Mouse (Mus musculus) ovary, adult 18-20 months (tissue): ENCODE measurements around the gene Olfr97.
A peak's percentile ranks its signal among the peaks of the same experiment; 100 is the strongest.
"Not testable (repeated sequence)": the region's sequence is repeated elsewhere in the genome, so short reads cannot be mapped to it uniquely, and the experiment has no call there.

Source experiments
- DNase-seq: peaks from one replicate; pipeline ENCODE4 v3.0.0; 2022; ENCODE audit warnings: low spot score, mixed read lengths

The Olfr97 gene

DNA sequence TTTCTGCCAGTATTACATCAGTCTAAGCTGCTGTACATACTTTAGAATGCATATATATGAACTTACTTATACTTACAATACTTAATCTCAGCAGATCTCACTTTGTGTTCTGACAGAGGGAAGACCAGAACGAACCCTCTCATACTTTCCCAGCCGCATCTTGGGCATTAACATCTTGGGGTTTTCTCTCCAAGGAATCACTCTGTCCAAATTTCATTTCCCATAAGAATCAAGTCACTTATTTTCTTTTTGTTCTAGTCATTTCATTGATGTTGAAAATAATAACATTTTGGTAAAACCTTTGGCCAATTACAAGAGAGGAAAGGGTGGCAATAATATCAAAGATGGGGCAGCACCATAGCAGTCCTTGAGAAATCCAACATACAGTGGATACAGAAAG is at the start of gene Olfr97:
Olfr97 (minus strand) TSS at position 101 of the 400 bp plus-strand sequence.
- DNase-seq = not testable (repeated sequence)

DNA sequence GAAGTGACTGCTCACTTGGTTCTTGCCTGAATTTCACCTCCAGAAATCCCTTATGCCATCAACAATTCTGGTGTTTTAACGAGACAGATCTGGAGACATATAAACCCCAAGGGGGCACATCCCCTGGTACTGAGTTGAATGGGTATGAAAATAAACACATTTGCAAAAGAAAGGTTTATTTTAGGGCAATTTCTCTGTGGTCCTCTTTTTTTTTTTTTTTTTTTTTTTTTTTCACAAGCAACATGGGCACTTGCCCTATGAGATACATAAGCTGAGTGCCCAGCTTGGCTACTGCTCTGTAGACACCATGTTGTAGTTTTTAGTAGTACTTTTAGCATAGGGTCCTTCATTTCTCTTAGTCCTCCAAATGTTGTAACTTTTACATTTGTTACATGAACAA is 46.2 kb upstream of the Olfr97 start, which contains the start of gene Olfr99:
Olfr99 (minus strand) TSS at position 101 of the 400 bp plus-strand sequence.
- DNase-seq = no peak

DNA sequence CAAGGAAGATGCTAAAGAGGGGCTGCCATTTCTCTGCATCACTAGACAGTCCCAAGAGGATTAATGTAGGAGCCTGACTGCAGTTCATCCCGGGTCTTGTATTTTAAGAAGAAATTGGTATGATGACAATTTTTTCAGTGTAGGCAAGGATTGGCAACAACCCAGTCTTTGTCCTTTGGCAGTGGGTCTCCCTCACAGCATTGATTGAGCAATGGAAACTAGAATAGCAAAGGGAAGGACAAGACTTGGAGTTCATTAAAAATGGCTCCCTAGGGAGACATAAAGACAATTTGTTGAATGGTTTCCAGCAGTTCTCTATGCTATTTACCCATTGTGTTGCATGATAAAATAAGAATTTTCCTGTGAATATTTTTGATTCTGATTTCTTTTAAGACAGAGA is 43.2 kb upstream of the Olfr97 start:
- no peak for DNase-seq

DNA sequence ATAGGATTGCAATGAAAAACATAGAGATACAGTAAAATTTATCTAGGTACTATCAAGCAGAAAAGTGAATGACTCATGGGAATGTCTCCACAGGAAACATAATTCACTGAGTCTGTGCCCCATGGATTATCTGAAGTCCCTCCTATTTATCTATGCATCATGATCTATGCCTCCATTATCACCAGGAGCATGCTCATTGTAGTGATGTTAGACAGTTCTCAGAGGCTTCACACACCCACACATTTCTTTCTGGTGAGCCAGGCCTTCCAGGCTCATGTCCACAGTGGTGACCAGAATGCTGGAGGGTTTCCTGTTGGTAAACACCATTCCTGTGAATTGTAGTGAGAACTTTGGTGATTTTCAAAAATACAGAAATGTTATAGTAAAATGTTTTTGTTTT is 39.4 kb upstream of the Olfr97 start:
- DNase-seq = no peak

DNA sequence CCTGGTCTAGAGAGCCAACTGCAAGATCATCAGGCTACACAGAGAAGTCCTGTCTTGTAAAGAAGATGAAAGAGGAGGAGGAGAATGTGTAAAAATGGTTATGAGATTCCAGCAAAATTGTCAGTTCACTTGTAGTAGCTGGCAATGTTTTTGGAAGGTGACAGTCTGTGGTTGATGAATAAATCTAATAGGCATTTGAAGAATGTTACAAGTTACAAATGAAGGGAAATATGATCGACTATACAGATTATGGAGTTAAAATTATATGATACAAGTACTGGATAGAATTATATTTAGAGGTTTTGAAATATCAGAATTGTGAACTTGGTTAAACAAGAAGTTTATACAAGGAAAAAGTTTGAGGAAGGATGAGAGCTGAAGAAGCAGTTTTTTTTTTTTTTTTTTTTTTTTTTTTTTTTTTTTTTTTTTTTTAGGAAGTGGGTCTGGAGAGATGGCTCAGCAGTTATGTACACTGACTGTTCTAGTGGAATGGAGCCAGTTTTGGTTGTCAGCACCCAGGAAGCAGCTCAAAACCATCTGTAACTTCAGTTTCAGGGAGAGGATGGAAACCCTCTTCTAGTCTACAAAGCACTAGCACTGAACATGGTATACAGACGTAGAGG is 38.6 kb upstream of the Olfr97 start:
- DNase-seq = no peak

DNA sequence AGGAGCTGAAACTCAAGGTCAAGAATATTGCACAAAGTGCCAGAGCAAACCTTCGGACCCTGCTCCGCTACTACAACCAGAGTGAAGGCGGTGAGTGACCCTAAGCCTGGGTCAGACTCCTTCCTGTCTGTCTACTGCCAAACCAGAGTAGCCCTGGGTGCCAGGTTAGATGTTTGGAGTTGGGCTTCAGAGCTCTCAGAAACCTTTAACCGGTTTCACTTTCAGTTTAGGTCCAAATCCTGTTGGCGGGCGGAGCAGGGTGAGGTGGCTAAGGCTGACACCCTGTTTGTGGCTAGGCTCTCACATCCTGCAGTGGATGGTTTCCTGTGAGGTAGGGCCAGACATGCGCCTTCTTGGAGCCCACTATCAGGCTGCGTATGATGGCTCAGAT is 33.6 kb upstream of the Olfr97 start:
- peak; percentile 30 for DNase-seq

DNA sequence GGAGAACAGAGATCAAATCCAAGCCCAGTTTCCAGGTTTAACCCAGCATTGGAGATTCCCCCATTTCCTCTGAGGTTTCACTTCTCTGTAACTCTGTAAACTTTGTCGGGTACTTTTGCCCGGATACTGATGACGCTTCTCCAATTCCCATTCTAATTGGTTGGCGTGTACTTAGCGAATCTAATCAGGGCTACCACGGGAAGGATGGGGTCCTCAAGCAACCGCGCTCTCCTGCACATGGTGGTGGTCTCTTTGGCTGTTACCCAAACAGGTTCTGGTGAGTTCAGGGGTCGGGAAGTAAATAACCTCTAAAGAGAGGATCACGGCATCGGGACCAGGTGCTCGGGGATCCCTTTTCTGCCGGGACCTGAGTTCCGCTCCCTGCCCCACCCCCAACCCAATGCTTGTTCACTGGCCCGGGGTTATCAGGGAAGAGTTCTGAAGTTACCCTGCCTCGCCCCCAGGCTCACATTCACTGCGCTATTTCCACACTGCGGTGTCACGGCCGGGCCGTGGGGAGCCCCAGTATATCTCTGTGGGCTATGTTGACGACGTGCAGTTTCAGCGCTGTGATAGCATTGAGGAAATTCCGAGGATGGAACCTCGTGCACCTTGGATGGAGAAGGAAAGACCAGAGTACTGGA is 33.0 kb upstream of the Olfr97 start, which contains the start of gene H2-M3:
H2-M3 (plus strand) TSS at position 163 of the 644 bp plus-strand sequence.
- DNase-seq = peak; percentile 71

DNA sequence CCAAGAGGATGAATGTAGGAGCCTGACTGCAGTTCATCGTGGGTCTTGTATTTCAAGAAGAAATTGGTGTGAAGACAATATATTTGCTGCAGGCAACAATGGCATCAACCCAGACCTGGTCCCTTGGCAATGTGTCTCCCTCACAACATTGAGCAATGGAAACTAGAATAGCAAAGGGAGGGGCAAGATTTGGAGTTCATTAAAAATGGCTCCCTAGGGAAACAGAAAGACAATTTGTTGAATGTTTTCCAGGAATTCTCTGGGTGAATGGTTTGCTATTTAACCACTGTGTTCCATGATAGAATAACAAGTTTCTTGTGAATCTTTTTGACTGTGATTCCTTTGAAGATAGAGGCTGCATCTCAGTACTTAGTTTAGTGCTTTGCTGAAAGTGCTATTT is 26.5 kb upstream of the Olfr97 start, which contains the start of gene Olfr98:
Olfr98 (minus strand) TSS at position 124 of the 400 bp plus-strand sequence.
- DNase-seq = no peak

DNA sequence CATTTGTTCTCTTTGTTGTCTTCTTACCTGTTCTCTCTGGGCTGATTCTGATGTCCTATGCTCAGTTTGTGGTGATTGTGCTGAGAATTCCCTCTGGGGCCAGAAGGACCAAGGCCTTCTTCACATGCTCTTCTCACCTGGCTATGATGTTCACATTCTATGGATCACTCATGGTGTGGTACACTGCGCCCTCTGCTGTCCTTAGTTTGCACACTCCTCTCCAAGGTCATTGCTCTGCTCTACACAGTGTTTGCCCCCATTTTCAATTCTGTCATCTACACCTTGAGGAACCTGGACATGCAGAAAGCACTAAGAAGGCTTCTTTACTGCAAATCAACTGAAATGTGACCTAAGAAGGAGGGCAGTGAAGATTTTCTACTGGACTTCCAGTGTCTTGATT is 13.4 kb upstream of the Olfr97 start:
- DNase-seq = no peak

DNA sequence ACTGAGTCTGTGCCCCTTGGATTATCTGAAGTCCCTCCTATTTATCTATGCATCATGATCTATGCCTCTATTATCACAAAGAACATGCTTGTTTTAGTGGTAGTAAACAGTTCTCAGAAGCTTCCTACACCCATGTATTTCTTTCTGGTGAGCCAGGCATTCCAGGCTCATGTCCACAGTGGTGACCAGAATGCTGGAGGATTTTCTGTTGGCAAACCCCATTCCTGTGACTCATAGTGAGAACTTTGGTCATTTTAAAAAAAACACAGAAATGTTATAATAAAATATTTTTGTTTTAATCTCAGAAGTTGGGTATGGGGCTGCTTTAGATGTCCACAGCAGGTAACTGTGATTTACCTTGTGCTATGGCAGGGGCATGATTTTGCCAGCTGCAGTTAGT is 12.3 kb upstream of the Olfr97 start:
- DNase-seq = no peak

DNA sequence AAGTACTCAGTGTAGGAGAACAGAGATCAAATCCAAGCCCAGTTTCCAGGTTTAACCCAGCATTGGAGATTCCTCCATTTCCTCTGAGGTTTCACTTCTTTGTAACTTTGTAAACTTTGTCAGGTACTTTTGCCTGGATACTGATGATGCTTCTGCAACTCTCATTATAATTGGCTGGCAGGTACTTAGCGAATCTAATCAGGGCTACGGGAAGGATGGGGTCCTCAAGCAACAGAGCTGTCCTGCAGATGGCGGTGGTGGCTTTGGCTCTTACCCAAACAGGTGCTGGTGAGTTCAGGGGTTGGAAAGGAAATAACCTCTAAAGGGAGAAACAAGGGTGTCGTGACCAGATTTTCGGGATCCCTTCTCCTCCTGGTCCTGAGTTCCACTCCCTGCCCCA is 9.6 kb upstream of the Olfr97 start:
- DNase-seq = no peak

DNA sequence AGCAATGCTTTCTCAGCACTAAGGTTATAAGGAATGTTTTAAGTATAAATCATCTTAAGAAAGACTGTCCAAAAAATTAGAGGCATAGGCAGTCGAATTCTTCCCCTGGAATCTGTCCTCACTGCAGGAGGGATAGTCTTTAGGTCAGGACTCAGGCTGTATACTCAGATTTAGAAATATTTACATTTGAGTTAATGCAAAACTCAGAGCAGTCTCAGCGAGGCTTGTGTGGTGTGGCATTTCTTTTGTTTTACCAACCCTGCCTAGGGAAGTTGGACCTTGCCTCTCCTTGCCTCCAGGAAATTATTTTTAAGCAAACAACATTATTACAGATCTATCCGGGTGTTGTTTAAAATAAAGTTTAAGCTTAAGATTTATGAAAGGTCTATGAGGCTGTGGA is 5.1 kb upstream of the Olfr97 start:
- DNase-seq = no peak

DNA sequence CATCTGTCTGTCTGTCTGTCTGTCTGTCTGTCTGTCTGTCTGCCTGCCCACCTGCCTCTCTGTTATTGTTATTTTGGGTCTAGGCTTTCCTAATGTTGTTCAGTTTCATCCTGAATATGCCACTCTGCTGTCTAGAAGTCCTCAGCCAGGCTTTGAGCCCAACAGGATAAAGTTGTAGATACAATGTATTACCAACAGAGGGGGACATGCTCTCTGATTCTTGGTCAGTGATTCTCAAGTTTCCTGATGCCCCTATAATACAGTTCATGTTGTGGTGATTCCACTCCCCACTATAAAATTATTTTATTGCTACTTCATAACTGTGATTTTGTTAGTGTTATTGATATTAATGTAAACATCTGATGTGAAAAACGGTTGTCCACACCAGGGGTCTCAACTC is 15.3 kb downstream of the Olfr97 start:
- DNase-seq = no peak

DNA sequence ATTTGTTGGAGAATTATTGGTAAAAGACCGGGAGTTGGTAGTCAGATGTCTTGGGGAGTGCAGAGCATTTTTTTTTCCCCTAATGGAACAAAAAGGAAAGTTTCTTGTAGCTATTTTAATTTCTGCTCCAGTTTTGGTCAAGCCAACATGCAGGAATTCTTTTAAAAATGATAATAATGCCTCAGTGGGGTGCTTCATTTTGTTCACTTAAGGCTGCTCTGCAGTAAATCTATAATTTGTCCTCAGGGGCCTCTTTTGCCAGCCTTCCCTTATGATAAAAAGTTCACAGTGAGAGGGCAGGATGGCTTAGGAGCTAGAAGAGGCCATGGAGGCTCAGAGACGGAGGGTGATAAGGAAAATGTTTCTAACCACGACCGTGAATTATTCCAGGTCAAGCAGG is 17.3 kb downstream of the Olfr97 start, which contains the start of gene Olfr96:
Olfr96 (plus strand) TSS at position 301 of the 400 bp plus-strand sequence.
- no peak for DNase-seq

DNA sequence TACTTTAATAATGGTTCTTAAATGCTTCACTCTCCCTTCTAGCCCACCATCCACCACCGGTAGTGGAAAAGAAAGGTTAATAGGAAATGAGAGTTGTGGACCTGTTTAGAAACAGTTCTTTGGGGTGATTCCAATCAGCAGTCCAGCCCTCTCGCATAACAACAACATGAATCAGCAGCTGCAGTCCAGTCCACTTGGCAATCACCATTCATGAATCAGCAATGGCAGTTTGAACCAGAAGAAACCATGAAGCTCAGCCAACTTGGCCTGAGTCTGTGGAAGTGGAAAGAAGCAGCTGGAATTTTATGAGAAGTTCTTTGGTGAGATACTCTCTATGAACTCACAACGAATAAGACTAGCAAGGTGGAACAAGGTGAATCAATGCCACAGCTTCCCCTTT is 18.6 kb downstream of the Olfr97 start:
- DNase-seq = no peak

DNA sequence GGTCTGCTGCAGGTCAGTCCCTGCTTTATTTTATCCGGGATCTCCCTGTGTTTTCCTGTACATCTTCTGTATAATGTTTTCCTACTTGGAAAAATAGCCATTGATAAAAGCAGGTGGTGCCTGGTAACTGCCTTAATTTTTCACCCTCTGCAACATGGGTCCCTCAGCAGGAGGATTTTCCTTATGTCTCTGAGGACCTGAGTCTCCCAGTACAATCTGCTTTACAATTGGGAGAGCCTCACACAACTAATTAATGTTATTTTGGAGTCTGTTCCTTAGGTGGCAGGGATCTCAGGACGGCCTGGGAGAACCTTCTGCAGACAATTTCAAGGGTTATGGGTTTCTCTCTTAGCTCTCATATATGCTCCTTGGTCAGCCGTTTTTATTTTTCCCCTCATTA is 24.1 kb downstream of the Olfr97 start, which contains the start of gene Olfr95:
Olfr95 (minus strand) TSS at position 101 of the 400 bp plus-strand sequence.
- DNase-seq = no peak

DNA sequence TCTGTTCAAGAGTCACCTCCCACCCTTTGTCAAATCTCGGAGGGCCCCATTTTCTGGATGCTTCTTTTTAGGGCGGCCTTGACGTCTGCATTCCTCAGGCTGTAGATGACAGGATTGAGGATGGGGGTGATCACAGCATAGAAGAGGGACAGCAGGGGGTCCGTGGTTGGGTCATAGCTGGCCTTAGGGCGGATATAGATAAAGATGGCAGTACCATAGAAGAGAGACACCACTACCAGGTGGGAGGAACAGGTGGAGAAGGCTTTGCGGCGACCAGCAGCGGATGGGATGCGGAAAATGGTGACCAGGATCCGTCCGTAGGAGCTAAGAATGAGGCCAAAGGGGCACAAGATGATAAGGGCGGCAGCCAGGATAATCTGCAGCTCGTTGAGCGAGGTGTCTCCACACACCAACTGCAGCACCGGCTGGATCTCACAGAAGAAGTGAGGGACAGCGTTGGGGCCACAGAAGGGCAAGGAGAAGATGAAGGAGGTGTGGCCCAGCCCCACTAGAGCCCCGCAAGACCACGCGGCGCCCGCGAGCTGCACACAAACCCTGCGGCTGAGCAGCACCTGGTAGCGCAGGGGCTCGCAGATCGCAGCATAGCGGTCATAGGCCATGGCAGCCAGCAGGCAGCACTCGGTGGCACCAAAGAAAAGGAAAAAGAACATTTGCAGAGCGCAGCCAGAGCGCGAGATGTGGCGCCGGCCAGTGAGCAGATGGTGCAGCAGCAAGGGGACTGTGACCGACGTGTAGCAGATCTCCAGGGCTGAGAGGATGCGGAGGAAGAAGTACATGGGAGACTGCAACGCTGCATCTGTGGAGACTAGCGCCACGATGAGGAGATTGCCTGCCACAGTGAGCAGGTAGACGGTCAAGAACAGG is 26.0 kb downstream of the Olfr97 start:
- no peak for DNase-seq

DNA sequence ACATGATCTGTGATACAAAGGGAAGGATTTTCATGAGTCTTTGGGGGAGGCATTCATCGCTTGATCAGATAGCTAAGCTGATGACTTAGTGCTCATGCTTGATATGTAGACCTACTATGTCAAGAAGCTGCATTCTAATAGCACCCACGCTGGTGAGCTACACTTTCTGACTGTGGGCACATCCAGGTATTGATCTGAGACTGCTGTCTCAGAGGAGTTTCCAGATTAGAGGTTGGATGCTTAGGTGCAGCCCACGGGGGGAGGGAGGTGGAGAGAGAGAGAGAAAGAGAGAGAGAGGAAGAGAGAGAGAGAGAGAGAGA is 33.3 kb downstream of the Olfr97 start:
- no peak for DNase-seq

DNA sequence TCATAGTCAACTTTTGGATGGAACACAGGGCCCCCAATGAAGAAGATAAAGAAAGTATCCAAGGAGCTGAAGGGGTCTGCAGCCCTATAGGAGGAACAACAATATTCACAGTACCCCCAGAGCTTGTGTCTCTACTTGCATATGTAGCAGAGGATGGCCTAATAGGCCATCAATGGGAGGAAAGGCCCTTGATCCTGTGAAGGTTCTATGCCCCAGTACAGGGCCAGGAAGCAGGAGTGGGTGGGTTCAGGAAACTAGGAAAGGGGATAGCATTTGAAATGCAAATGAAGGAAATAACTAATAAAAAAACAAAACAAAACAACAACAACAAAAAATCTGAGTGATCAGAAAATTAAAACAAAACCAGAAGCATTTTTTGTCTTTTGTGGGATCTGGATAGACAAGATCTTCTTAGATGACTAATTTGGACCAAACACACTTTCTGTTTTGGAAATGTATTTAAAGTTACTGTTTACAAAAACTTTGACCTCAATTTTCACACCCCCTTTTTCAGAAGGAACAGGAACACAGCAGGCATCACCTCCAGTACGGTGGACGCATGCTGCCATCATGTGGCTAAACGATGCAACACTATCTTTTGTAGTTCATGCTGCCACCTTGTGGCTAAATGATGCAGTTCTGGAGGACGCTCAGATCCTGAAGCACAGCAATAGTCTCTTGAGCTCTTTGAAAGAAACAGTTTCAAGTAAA is 33.8 kb downstream of the Olfr97 start:
- peak; percentile 45 for DNase-seq

DNA sequence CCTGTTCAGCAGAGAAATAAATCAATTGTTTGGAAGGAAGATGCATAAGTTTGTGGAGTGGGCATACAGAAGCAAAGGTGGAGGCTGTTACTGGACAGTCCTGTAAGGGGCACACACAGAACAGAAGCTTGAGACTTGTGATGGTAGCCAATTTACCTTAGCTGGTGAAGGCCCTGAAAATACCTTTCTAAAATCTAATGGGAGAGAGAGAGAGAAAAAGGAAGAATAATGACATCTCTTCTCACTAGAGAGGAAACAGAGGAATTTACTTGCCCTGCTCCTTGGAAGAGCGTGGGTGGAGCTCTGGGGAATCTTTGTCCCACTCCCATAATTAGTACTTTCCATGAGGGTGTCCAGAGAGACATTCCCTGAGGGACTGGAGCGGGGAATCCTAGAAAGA is 36.2 kb downstream of the Olfr97 start, which contains the start of gene Olfr94:
Olfr94 (minus strand) TSS at position 101 of the 400 bp plus-strand sequence.
- DNase-seq = no peak

DNA sequence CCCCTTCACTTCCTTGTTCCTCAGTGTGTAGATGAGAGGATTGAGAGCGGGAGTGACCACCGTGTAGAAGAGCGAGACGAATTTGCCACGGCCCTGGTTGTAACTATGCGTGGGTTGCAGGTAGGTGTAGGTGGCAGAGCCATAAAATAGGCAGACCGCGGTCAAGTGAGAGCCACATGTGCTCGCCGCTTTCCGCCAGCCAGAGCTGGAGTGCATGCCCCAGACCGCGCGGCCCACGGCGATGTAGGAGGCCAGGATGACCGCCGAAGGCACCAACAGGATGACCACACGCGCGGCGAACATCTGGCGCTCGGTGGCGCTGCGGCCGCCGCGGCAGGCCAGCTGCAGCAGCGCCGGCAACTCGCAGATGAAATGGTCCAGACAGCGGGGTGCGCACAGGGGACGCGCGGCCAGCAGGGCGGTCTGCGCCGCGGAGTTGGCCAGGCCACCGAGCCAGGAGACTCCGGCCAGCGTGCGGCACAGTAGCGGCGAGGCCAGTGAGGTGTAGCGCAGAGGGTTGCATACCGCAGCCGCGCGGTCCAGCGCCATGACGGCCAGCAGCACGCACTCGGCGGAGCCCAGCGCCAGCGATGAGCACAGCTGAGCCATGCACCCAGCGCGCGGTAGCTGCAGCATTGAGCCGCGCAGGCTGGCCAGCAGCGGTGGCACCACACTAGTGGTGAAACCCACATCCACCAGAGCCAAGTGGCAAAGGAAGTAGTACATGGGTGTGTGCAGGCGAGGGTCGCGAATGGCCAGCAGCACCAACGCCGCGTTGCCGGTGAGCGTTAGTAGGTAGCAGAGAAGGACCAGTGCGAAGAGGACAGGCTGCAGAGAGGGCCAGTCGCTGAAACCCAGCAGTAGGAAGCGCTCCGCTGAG is 40.0 kb downstream of the Olfr97 start:
- no peak for DNase-seq
